Mouse (Mus musculus) embryonic facial prominence, embryonic 10.5 days (tissue): ENCODE results near the gene Cep128. TPM values are rescaled to one million over a fixed set of nuclear protein-coding genes. Genes with fewer than 3 reads are reported as not detected.

Experiments
- DNase-seq: peaks from one replicate; pipeline ENCODE4 v3.0.0-alpha.2; 2017; ENCODE audit warnings: low spot score
- H3K27ac ChIP-seq: fragments of 300-500 bp; sonication (generic); replicated peaks from 2 replicates; pipeline ENCODE4 v1.5.1; 2016; ENCODE audit warnings: mild to moderate bottlenecking
- H3K27me3 ChIP-seq: fragments of 300-500 bp; sonication (generic); replicated peaks from 2 replicates; pipeline ENCODE4 v1.6.1; 2016; ENCODE audit warnings: low read depth, mild to moderate bottlenecking; ENCODE audit not compliant: poor library complexity, severe bottlenecking
- H3K36me3 ChIP-seq: fragments of 300-500 bp; sonication (generic); replicated peaks from 2 replicates; pipeline ENCODE4 v1.6.1; 2016; ENCODE audit warnings: mild to moderate bottlenecking, moderate library complexity
- H3K4me1 ChIP-seq: fragments of 300-500 bp; sonication (generic); 2 replicates; pipeline ENCODE4 v1.6.1; 2016
- H3K4me3 ChIP-seq: fragments of 300-500 bp; sonication (generic); 2 replicates; pipeline ENCODE4 v1.5.1; 2016; ENCODE audit warnings: mild to moderate bottlenecking, moderate library complexity
- H3K9me3 ChIP-seq: fragments of 300-500 bp; sonication (generic); 2 replicates; pipeline ENCODE4 v1.6.1; 2016; ENCODE audit warnings: mild to moderate bottlenecking
- WGBS: fragments of 180-500 bp; shearing (Covaris S2); methylation state at CpG from one replicate; pipeline ENCODE4 v1.1.7; 2016; 5-methylcytosine and 5-hydroxymethylcytosine counted together
- polyA plus RNA-seq: library from polyadenylated mRNA; unstranded; fragments of >200 nt; fragmentation: Nextera tagmentation; extraction: Ambion mirVana; gene quantifications from 2 replicates; pipeline ENCODE4 v1.2.1, GENCODE M21; 2016

The Cep128 gene
- polyA plus RNA-seq, 1 experiment from 2014 or later: 11.8 TPM

DNA sequence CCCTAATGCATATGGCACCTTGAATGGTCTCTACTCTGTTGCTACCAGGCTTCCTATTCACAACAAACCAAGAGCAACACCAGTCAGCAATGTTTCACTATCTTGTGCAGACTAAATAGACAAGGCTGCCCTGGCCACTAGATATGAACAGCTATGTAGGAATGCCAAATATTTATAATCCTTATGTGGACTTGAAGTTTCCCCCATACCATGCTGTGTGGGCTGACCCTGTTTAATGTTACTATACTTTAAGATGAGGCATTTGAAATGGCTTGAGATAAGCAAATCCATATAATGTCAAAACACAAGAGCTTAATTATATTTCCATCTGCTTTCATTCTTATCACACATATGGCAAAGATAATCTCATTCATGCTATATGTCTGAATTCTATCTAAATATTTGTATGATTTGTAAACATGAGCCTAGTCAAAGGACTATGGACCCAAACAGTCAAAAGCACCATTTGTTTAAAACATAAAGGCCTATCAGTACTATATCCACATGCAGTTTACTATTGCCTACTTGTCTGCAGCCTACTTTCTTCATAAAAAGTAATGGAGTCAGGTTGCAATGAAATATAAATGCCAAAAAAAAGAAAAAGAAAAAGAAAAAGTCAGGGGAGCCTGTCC, 319.7 kb downstream of the Cep128 start:
- H3K27me3 ChIP-seq: no peaks in the 10 kb centered on the region
- no peaks in the 10 kb centered on the region for H3K36me3 ChIP-seq
- no peak overlapping the region for H3K4me3 ChIP-seq
- H3K27ac ChIP-seq: no peak overlapping the region
- no peaks in the 10 kb centered on the region for H3K4me1 ChIP-seq
- no peak for DNase-seq
- no peaks in the 10 kb centered on the region for H3K9me3 ChIP-seq

GRCm38 (mm10) chr12:91063337-91064015, 320.7 kb downstream of the Cep128 start:
- Histone ChIP-seq H3K4me1 (no peaks in the 10 kb centered on the region), H3K9me3 (no peaks in the 10 kb centered on the region), H3K4me3 (no peak overlapping the region), H3K36me3 (no peaks in the 10 kb centered on the region), H3K27ac (no peak overlapping the region), H3K27me3 (no peaks in the 10 kb centered on the region)
- DNase-seq: no peak
- 89% methylated on average over 4 of the region's 4 CpGs for WGBS

DNA sequence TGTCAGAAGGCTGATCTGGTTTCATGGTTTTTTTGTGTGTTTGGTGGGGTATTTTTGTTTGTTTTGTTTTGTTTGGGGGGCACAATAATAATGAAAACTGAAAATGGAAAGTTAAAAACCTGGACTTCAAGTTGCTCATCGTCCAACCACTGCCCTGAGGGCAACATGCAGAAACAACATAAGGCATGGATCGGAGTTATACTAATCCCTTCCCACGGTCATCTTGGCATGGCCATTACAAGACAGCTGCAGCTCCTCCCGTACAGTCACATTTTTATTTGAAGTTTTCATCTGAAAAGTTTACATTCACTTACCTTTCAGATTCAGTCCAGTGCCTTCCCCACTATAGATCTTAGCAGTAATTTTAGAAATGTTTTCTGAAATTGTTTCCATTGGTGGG, 321.5 kb downstream of the Cep128 start:
- H3K4me3 ChIP-seq: no peak overlapping the region
- H3K27me3 ChIP-seq: no peaks in the 10 kb centered on the region
- no peak for DNase-seq
- H3K4me1 ChIP-seq: no peaks in the 10 kb centered on the region
- H3K27ac ChIP-seq: no peak overlapping the region
- WGBS: 78% methylated on average over 4 of the region's 4 CpGs
- H3K36me3 ChIP-seq: no peaks in the 10 kb centered on the region
- H3K9me3 ChIP-seq: no peaks in the 10 kb centered on the region

DNA sequence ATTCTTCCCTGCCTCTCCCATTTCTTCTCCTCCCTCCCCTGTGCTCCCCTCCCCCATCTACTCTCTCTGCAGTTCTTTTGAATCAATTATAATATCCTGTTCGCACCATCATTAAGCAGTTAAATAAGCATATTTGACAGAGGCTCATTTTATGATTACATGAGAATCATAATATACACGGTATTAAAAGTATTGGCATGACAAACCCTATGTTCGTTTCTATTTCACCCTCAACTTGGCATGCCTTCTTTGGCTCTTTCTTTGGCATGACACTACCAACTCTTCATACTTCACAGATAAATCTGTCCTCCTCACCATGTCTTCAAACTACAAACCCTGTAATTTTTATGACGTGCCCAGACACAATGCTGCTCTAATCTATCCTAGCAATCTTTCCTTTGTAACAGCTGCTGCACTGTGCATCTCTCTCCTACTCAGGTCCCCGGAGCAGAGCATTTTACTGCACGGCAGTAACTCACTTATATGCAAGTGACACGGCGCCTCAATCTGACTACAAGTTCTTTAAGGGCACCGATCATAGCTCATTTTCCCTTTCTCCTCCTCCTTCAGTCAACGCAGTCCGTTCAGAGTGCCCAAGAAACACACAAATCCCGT, 324.4 kb downstream of the Cep128 start:
- H3K36me3 ChIP-seq: no peaks in the 10 kb centered on the region
- no peak overlapping the region for H3K4me3 ChIP-seq
- no peak overlapping the region for H3K27ac ChIP-seq
- WGBS: 90% methylated on average over 12 of the region's 12 CpGs
- no peaks in the 10 kb centered on the region for H3K4me1 ChIP-seq
- DNase-seq: no peak
- no peaks in the 10 kb centered on the region for H3K9me3 ChIP-seq
- H3K27me3 ChIP-seq: no peaks in the 10 kb centered on the region

DNA sequence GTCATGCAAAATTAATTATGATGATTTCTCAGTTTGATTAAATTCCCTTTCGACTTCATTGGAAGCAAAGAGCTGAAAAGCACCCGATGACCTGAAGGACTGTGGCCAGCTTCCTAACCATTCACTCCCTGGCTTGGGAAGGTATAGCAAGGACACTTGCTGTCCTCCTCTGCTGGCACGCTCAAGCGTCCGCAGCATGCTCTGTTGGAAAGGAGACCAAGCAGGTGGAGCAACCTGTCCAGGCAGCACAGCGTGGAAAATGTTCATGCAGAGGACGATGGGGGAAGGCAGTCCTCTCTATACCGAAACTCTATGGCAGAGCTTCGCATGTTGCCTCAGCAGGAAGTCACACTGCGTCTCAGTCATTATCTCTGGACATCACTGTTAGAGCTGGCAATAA, 327.3 kb downstream of the Cep128 start:
- 89% methylated on average over 10 of the region's 10 CpGs for WGBS
- Histone ChIP-seq H3K27me3 (no peaks in the 10 kb centered on the region), H3K36me3 (no peaks in the 10 kb centered on the region), H3K9me3 (no peaks in the 10 kb centered on the region), H3K4me1 (no peaks in the 10 kb centered on the region), H3K27ac (no peak overlapping the region), H3K4me3 (no peak overlapping the region)
- no peak for DNase-seq

DNA sequence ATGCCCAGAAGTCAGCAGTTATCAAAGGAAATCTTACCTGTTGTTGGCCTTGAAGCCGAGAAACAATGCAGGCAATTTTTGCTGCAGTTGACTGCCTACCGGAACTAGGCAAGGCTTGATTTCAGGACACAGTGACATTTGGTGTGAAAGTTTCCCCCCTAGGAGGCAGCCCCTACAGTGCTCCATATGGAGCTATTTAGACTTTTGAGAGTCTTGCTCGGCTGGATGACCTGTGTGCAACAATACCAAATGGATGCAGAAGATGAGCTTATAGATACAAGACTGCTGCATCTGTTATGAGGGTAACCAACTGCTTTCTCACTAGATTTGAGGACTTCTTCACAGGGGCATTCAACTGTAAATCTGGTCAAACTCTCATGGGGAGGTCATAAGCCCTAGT, 331.9 kb downstream of the Cep128 start:
- Histone ChIP-seq H3K9me3 (no peaks in the 10 kb centered on the region), H3K27me3 (no peaks in the 10 kb centered on the region), H3K36me3 (no peaks in the 10 kb centered on the region), H3K27ac (no peak overlapping the region), H3K4me3 (no peak overlapping the region), H3K4me1 (no peaks in the 10 kb centered on the region)
- 82% methylated on average over 3 of the region's 3 CpGs for WGBS
- no peak for DNase-seq

DNA sequence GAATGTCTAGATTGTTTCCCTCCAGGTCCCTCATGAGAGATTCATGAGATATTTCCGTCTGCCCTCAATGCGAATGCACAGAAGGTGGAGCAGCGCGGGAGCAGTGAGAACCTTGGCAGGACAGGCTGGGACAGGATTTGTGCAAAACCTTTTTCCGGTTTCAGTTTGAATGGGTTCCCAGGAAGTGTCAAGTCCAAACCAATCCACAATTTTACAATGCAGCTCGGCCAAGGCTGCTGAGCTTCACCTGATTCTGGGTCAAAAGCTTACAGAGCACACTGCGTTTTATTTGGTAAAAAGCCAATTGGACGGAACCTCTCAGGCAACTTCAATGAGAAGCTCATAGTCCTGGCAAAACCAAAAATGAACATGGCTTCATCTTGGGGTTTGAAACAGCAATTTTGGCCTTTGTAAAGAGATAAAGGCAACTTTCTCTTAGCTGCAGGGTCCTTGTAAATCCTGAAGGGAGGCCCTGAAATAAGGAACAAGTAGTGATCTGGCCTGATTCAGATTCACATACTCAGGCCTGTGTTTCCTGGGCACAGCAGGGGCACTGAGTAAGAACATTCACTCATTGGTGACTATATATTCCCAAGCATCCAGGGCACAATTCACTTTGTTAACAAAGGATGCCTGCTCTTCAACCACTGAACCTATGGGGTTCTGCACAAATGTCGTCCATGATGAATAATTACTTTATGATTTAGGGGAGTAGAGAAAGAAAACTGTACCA, 333.4 kb downstream of the Cep128 start:
- Histone ChIP-seq H3K9me3 (no peaks in the 10 kb centered on the region), H3K4me3 (no peak overlapping the region)
- WGBS: 95% methylated on average over 9 of the region's 9 CpGs

GRCm38 (mm10) chr12:91041363-91041762, 342.8 kb downstream of the Cep128 start:
- Histone ChIP-seq H3K27me3 (no peaks in the 10 kb centered on the region), H3K4me3 (no peak overlapping the region), H3K36me3 (no peaks in the 10 kb centered on the region), H3K4me1 (no peaks in the 10 kb centered on the region), H3K9me3 (no peaks in the 10 kb centered on the region), H3K27ac (no peak overlapping the region)
- no peak for DNase-seq
- WGBS: 88% methylated on average over 4 of the region's 4 CpGs

More for the DNA sequence above, 333.4 kb downstream of the Cep128 start:
- Histone ChIP-seq H3K27ac (no peak overlapping the region), H3K36me3 (no peaks in the 10 kb centered on the region), H3K27me3 (no peaks in the 10 kb centered on the region), H3K4me1 (no peaks in the 10 kb centered on the region)
- no peak for DNase-seq

- Histone ChIP-seq H3K27me3 (no peaks in the 10 kb centered on the region), H3K9me3 (no peaks in the 10 kb centered on the region), H3K27ac (no peak overlapping the region), H3K36me3 (no peaks in the 10 kb centered on the region), H3K4me1 (no peaks in the 10 kb centered on the region), H3K4me3 (no peak overlapping the region)
- DNase-seq: no peak
- 75% methylated on average over 7 of the region's 7 CpGs for WGBS
These were observed 343.8 kb downstream of the Cep128 start for GRCm38 (mm10) chr12:91040267-91040905.

DNA sequence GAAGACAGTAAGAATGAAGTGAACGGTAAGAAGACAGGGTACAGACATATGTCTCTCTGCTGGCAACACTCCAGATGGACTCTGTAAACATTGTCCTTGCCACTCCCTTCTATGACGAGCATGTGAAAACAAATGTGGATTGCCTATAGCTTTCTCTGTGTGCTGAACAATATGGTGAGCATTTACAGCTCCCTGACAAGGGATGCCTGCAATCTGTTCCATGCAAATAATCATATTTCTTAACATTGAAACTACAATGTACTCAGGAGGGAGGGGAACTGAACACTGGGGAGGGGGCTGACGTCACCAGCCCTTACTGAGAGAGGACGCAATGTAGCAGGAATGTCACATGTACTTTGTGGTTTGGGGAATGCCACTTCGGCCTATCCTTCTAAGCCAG, 355.1 kb downstream of the Cep128 start:
- no peaks in the 10 kb centered on the region for H3K9me3 ChIP-seq
- WGBS: 91% methylated on average over 5 of the region's 5 CpGs
- no peaks in the 10 kb centered on the region for H3K27me3 ChIP-seq
- no peaks in the 10 kb centered on the region for H3K4me1 ChIP-seq
- H3K36me3 ChIP-seq: no peaks in the 10 kb centered on the region
- DNase-seq: no peak
- H3K27ac ChIP-seq: no peak overlapping the region
- H3K4me3 ChIP-seq: no peak overlapping the region

DNA sequence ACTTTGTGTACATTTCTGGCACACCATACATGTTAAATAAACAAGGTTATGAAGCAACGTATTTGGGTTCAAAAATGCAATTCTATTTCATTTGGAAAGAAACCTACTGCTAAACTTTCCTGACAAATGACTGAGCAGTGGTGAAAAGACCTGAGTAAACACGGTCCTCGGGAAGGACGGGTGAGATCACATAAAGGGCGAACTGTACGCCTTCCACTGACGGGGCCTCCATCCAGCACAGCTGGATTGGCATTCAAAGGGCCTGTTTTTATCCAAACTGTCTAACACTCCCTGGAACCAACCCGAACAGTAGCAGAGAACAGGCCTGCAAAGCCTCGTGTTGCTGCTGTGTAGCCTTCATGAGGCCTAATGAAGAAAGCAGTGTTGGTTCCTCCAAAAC, 356.5 kb downstream of the Cep128 start:
- 88% methylated on average over 9 of the region's 9 CpGs for WGBS
- Histone ChIP-seq H3K36me3 (no peaks in the 10 kb centered on the region), H3K27me3 (no peaks in the 10 kb centered on the region), H3K27ac (no peak overlapping the region), H3K9me3 (no peaks in the 10 kb centered on the region), H3K4me1 (no peaks in the 10 kb centered on the region), H3K4me3 (no peak overlapping the region)
- no peak for DNase-seq

DNA sequence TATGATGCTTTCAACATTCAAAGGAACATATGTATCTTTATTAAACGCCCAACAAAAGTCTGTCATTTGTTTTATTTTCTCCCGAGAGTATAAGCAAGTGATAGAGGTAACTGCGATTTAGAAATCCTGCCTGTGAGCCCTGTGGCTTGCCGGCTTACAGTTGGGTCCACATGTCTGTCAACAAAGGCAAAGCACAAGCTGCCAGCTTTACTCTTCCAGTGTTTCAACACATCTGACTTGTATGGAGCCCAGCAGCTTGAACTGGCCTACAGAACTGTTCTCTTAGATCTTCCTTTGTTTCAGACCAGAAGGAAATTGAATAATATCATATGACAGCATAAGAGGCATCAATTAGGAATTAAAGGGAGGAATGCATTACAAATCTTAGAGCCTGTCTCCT, 357.1 kb downstream of the Cep128 start:
- DNase-seq: no peak
- Histone ChIP-seq H3K36me3 (no peaks in the 10 kb centered on the region), H3K4me3 (no peak overlapping the region), H3K27ac (no peak overlapping the region), H3K27me3 (no peaks in the 10 kb centered on the region), H3K9me3 (no peaks in the 10 kb centered on the region), H3K4me1 (no peaks in the 10 kb centered on the region)
- 87% methylated on average over 4 of the region's 4 CpGs for WGBS
